Mouse (Mus musculus): ENCODE results near the gene Npff.

Gene Npff

GRCm38 (mm10) chr15:102519211-102520141 lies 5.3 kb downstream of the Npff start:
- DNase-seq (ENCODE audit: low read depth, low spot score): no peak

GRCm38 (mm10) chr15:102518859-102519201 lies 5.9 kb downstream of the Npff start:
- no peak for DNase-seq (ENCODE audit: low read depth, low spot score)

- DNase-seq (ENCODE audit: low read depth, low spot score): peak; percentile 100
Measured at GRCm38 (mm10) chr15:102517976-102518858, 6.5 kb downstream of the Npff start, which contains the start of gene Tarbp2. Gene Tarbp2, plus strand, starts transcription at chr15:102518192.

GRCm38 (mm10) chr15:102517631-102517975 lies 7.1 kb downstream of the Npff start:
- DNase-seq (ENCODE audit: low read depth, low spot score): no peak

- peak; percentile 47 for DNase-seq (ENCODE audit: low read depth, low spot score)
Measured at GRCm38 (mm10) chr15:102516728-102517404, 7.9 kb downstream of the Npff start, which contains the start of gene Map3k12. Gene Map3k12, minus strand, starts transcription at chr15:102517064.

- no peak for DNase-seq (ENCODE audit: low read depth, low spot score)
Measured at GRCm38 (mm10) chr15:102516293-102516692, 8.4 kb downstream of the Npff start.

- DNase-seq (ENCODE audit: low read depth, low spot score): no peak
Measured at GRCm38 (mm10) chr15:102515791-102516190, 9.0 kb downstream of the Npff start.

- DNase-seq (ENCODE audit: low read depth, low spot score): no peak
Measured at GRCm38 (mm10) chr15:102515261-102515660, 9.5 kb downstream of the Npff start.

GRCm38 (mm10) chr15:102513004-102513403 lies 11.7 kb downstream of the Npff start:
- no peak for DNase-seq (ENCODE audit: low read depth, low spot score)

GRCm38 (mm10) chr15:102512471-102512870 lies 12.3 kb downstream of the Npff start:
- no peak for DNase-seq (ENCODE audit: low read depth, low spot score)

- DNase-seq (ENCODE audit: low read depth, low spot score): no peak
Measured at GRCm38 (mm10) chr15:102512010-102512409, 12.7 kb downstream of the Npff start.

GRCm38 (mm10) chr15:102511285-102511833 lies 13.4 kb downstream of the Npff start:
- DNase-seq (ENCODE audit: low read depth, low spot score): no peak

GRCm38 (mm10) chr15:102510590-102511284 lies 14.0 kb downstream of the Npff start:
- DNase-seq (ENCODE audit: low read depth, low spot score): peak; percentile 94

- no peak for DNase-seq (ENCODE audit: low read depth, low spot score)
Measured at GRCm38 (mm10) chr15:102510110-102510509, 14.6 kb downstream of the Npff start.

- no peak for DNase-seq (ENCODE audit: low read depth, low spot score)
Measured at GRCm38 (mm10) chr15:102508336-102508735, 16.4 kb downstream of the Npff start.

- DNase-seq (ENCODE audit: low read depth, low spot score): no peak
Measured at GRCm38 (mm10) chr15:102507561-102507960, 17.2 kb downstream of the Npff start.

GRCm38 (mm10) chr15:102506864-102507263 lies 17.9 kb downstream of the Npff start:
- no peak for DNase-seq (ENCODE audit: low read depth, low spot score)

GRCm38 (mm10) chr15:102506464-102506830 lies 18.3 kb downstream of the Npff start:
- DNase-seq (ENCODE audit: low read depth, low spot score): no peak

GRCm38 (mm10) chr15:102505770-102506463 lies 18.8 kb downstream of the Npff start:
- DNase-seq (ENCODE audit: low read depth, low spot score): no peak

- no peak for DNase-seq (ENCODE audit: low read depth, low spot score)
Measured at GRCm38 (mm10) chr15:102505073-102505769, 19.5 kb downstream of the Npff start.
